Mouse (Mus musculus) heart, embryonic 14.5 days (tissue): ENCODE data around the gene Brpf1. TPM values are rescaled to one million over a fixed set of nuclear protein-coding genes. Genes with fewer than 3 reads are reported as not detected.
"Not testable (repeated sequence)": the region's sequence is repeated elsewhere in the genome, so short reads cannot be mapped to it uniquely, and the experiment has no call there.

Experiments used
- ATAC-seq: fragments of 200-750 bp; cut with Nextera tagmentation; 2 replicates; pipeline ENCODE4 v1.8.0; 2017; ENCODE audit warnings: low read depth, moderate TSS enrichment; ENCODE audit not compliant: insufficient number of reproducible peaks, insufficient read depth, low FRiP score
- H3K27ac ChIP-seq, 2 experiments: fragments of 200-500 bp in 1 of 2; fragments of 300-500 bp in 1 of 2; sonication (generic) in 1 of 2; replicated peaks in 1 of 2; 2 replicates each; pipeline ENCODE4 v1.5.1; 2012 to 2014; ENCODE audit warnings: low read depth in 2 of 2, low read length in 2 of 2, control low read depth in 1 of 2, mild to moderate bottlenecking in 1 of 2, mixed read lengths in 1 of 2; ENCODE audit not compliant: control insufficient read depth in 1 of 2, insufficient read depth in 1 of 2
- H3K27me3 ChIP-seq: fragments of 300-500 bp; sonication (generic); 2 replicates; pipeline ENCODE4 v1.6.1; 2014; ENCODE audit warnings: mild to moderate bottlenecking, low read length, control low read depth; ENCODE audit not compliant: control insufficient read depth, insufficient read depth
- H3K36me3 ChIP-seq: fragments of 300-500 bp; sonication (generic); 2 replicates; pipeline ENCODE4 v1.6.1; 2014; ENCODE audit warnings: mild to moderate bottlenecking, control low read depth, low read length, mixed read lengths; ENCODE audit not compliant: control insufficient read depth, insufficient read depth
- H3K4me1 ChIP-seq, 2 experiments: fragments of 200-500 bp in 1 of 2; fragments of 300-500 bp in 1 of 2; sonication (generic) in 1 of 2; 2 replicates each; pipeline ENCODE4 v1.6.1; 2012 to 2014; ENCODE audit warnings: low read length in 2 of 2, control low read depth in 1 of 2, mixed read lengths in 1 of 2; ENCODE audit not compliant: control insufficient read depth in 2 of 2, insufficient read depth in 2 of 2
- H3K4me2 ChIP-seq: fragments of 300-500 bp; sonication (generic); 2 replicates; pipeline ENCODE4 v1.6.1; 2014; ENCODE audit warnings: mild to moderate bottlenecking, low read length
- H3K4me3 ChIP-seq, 2 experiments: fragments of 200-500 bp in 1 of 2; fragments of 300-500 bp in 1 of 2; sonication (generic) in 1 of 2; 2 replicates each; pipeline ENCODE4 v1.5.1; 2012 to 2014; ENCODE audit warnings: low read length in 2 of 2, mild to moderate bottlenecking in 2 of 2, control low read depth in 1 of 2, low read depth in 1 of 2, moderate library complexity in 1 of 2; ENCODE audit not compliant: control insufficient read depth in 1 of 2, insufficient read depth in 1 of 2
- H3K9ac ChIP-seq: fragments of 300-500 bp; sonication (generic); 2 replicates; pipeline ENCODE4 v1.6.1; 2014; ENCODE audit warnings: mild to moderate bottlenecking, low read length
- H3K9me3 ChIP-seq: fragments of 300-500 bp; sonication (generic); 2 replicates; pipeline ENCODE4 v1.6.1; 2016; ENCODE audit warnings: low read length, control low read depth; ENCODE audit not compliant: control insufficient read depth
- WGBS: fragments of 180-500 bp; shearing (Covaris S2); extraction: QIAGEN DNeasy Blood & Tissue Kit; methylation state at CpG from one replicate; pipeline ENCODE4 v1.1.7; 2014; 5-methylcytosine and 5-hydroxymethylcytosine counted together
- polyA plus RNA-seq: library from polyadenylated mRNA; unstranded; fragments of >200 nt; fragmentation: Nextera tagmentation; extraction: Ambion mirVana; gene quantifications from 2 replicates; pipeline ENCODE4 v1.2.1, GENCODE M21; 2014

The Brpf1 gene
- polyA plus RNA-seq, 1 experiment from 2014 or later: 11.8 TPM

DNA sequence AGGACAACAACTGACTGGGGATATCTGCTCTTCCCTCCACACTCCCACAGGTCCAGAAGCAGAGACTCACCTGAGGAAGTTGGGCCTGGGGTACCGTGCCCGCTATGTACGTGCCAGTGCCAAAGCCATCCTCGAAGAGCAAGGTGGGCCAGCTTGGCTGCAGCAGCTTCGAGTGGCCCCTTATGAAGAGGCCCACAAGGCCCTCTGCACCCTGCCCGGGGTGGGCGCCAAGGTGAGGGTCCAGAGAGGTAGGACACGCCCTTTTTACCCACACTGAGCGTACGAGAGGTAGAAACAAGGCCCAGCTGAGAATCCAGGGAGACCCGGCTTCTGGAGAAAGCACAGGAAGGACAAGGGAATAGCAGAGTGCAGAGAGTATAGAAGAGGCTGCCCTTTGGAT, 24.8 kb downstream of the Brpf1 start:
- no peak for ATAC-seq
- no peaks in the 10 kb centered on the region for H3K9me3 ChIP-seq
- peaks cover 55% of the 10 kb centered on the region for H3K36me3 ChIP-seq
- WGBS: 91% methylated on average over 11 of the region's 11 CpGs
- no peaks in the 10 kb centered on the region for H3K27me3 ChIP-seq
- H3K4me2 ChIP-seq: no peak overlapping the region
- H3K27ac ChIP-seq: no peak overlapping the region
- no peak overlapping the region for H3K9ac ChIP-seq
- H3K4me3 ChIP-seq: no peak overlapping the region
- H3K4me1 ChIP-seq: peaks cover 10 to 12% of the 10 kb centered on the region in 2 experiments

DNA sequence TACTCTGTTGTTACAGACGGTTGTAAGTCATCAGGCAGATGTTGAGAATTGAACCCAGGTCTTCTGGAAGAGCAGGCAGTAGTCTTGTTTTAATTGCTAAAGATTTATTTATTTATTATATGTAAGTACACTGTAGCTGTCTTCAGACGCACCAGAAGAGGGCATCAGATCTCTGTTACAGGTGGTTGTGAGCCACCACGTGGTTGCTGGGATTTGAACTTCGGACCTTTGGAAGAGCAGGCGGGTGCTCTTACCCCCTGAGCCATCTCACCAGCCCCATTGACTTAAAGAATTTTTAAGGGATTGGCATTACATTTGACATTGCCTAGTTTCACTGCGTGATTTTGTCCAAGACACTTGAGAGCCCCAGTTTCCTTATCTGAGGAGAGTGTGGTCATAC, 25.8 kb downstream of the Brpf1 start:
- H3K4me3 ChIP-seq, H3K9me3 ChIP-seq, ATAC-seq, H3K27me3 ChIP-seq, H3K9ac ChIP-seq: not testable (repeated sequence)
- Histone ChIP-seq H3K27ac (peak overlapping the region; percentile 78 to 87), H3K4me1 (peaks cover 12 to 22% of the 10 kb centered on the region in 2 experiments), H3K4me2 (peak overlapping the region; percentile 28), H3K36me3 (peaks cover 62% of the 10 kb centered on the region)
- WGBS: 64% methylated on average over 6 of the region's 6 CpGs

DNA sequence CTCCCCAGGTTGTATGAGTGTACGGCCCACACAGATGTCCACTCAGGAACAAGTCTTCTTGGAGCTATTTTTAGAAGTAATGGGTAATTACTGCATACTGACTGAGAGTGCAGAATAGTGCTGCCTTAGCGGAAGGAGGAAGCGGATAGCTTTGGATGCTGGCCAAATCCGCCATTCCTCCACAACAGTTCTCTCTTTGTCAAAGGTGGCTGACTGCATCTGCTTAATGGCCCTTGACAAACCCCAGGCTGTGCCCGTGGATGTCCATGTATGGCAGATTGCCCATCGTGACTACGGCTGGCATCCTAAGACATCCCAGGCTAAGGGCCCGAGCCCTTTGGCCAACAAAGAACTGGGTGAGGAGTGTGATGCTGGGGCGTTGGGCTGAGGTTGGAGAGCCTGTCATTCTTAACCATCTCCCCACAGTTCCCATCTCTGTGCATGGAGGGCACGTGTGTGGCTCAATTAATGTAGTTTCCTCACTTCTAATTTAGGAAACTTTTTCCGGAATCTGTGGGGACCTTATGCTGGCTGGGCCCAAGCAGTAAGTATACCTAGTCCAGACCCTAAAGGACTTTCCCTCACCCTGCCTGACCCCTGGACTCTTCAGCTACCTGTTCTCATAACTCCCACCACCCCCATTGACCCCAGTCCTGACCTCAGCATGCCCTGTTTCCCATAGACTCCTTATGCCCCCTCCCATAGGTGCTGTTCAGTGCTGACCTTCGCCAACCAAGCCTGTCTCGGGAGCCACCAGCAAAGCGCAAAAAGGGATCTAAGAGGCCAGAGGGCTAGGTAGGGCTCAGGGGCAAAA, 26.4 kb downstream of the Brpf1 start:
- Histone ChIP-seq H3K9ac (no peak overlapping the region), H3K27ac (peak overlapping the region; percentile 78 to 87), H3K27me3 (no peaks in the 10 kb centered on the region), H3K4me3 (no peak overlapping the region), H3K4me2 (peak overlapping the region; percentile 28), H3K4me1 (peaks cover 12 to 22% of the 10 kb centered on the region in 2 experiments), H3K9me3 (no peaks in the 10 kb centered on the region), H3K36me3 (peaks cover 68% of the 10 kb centered on the region)
- WGBS: 38% methylated on average over 14 of the region's 14 CpGs
- peak; percentile 24; the same call in 1 of the 2 replicates for ATAC-seq

DNA sequence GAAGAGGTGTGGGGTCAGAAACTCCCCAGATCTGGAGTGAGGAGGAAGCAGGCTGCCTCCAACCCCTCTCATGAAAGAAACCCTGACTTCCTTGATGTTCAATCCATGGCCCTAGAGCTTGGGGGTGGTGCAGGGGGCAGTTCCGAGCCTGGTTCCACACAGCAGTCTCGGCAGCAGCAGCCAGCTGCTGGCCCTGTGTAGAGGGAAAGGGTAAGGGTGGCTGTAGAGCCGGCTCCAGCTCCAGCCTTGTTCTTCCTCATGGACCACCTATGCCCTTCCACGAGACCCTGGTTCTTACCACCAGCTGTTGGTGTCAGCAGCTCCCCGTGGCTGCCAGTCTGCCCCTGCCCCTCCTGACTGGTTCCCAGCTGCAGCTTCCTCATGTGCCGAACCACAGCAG, 27.3 kb downstream of the Brpf1 start:
- 74% methylated on average over 6 of the region's 6 CpGs for WGBS
- H3K4me1 ChIP-seq: peaks cover 12 to 22% of the 10 kb centered on the region in 2 experiments
- H3K36me3 ChIP-seq: peaks cover 75% of the 10 kb centered on the region
- H3K4me3 ChIP-seq: no peak overlapping the region
- ATAC-seq: no peak
- no peaks in the 10 kb centered on the region for H3K27me3 ChIP-seq
- no peak overlapping the region for H3K9ac ChIP-seq
- H3K9me3 ChIP-seq: no peaks in the 10 kb centered on the region
- H3K4me2 ChIP-seq: no peak overlapping the region
- H3K27ac ChIP-seq: peak overlapping the region in 1 of 2 experiments; percentile 78; a peak in 1 of 4 replicates

DNA sequence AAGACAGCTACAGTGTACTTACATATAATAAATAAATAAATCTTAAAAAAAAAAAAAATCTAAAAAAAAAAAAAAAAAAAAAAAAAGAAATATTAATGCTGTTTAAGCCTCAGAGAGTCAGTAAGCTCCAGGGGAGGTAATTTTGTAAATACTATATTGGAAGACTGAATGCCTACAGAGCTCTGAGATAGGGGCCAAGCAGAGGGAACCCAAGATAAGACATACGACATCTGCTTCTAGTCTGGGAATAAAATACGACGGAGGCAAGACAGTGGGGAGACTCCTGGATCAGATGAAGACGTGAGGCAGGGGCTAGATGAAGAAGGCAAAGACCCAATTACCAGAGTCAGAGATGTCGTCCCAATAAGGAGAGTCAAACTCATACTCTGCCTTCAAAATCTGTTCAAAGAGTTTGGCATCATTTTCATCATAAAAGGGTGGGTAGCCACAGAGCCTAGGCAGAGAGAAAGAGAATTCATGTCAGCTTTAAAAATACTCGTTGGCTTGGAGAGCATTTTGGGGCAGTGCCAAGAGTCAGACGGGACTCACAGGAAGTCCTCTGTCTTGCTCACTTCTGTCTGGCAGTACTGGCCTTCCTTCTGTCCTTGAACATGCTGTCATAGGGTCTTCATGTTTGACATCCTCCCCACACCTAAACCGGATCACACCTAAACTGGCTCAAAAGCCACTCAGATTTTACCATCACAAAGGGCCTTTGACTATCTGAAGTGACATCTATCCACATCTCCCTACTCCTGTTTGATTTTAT, 30.1 kb downstream of the Brpf1 start:
- Histone ChIP-seq H3K27ac (peak overlapping the region; percentile 52 to 53; a peak in 2 of 4 replicates), H3K9ac (no peak overlapping the region), H3K4me2 (no peak overlapping the region), H3K4me3 (no peak overlapping the region), H3K4me1 (peaks cover 17 to 29% of the 10 kb centered on the region in 2 experiments), H3K27me3 (no peaks in the 10 kb centered on the region), H3K36me3 (peaks cover 77% of the 10 kb centered on the region), H3K9me3 (no peaks in the 10 kb centered on the region)
- WGBS: 35% methylated on average over 8 of the region's 8 CpGs
- no peak for ATAC-seq

DNA sequence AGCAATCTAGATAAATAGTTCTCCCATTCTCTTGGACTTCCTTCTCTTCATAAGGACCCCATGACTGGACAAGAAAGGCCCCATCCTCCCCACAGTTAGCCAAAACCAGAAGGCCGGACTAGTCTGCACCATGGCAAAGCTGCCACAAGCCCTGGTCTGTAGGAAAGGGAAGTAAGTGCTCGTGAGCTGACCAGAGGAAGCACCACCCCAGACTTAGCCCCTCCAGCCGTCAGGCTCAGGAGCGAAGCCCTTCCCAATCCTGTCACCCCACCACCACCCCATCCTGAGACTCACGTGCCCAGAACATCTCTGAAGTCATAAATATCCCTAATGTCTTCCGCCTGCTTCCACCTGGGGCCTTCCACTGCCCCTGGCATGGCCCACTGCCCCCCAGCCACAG, 34.6 kb downstream of the Brpf1 start:
- WGBS: 82% methylated on average over 6 of the region's 6 CpGs
- Histone ChIP-seq H3K36me3 (peaks cover 42% of the 10 kb centered on the region), H3K4me2 (peak overlapping the region; percentile 40), H3K4me1 (peaks cover 25 to 41% of the 10 kb centered on the region in 2 experiments), H3K27ac (peak overlapping the region in 1 of 2 experiments; percentile 10; a peak in 1 of 4 replicates), H3K27me3 (no peaks in the 10 kb centered on the region), H3K9me3 (no peaks in the 10 kb centered on the region), H3K9ac (peak overlapping the region; percentile 31; the same call in 1 of the 2 replicates), H3K4me3 (no peak overlapping the region; a peak in 1 of 4 replicates)
- no peak for ATAC-seq

DNA sequence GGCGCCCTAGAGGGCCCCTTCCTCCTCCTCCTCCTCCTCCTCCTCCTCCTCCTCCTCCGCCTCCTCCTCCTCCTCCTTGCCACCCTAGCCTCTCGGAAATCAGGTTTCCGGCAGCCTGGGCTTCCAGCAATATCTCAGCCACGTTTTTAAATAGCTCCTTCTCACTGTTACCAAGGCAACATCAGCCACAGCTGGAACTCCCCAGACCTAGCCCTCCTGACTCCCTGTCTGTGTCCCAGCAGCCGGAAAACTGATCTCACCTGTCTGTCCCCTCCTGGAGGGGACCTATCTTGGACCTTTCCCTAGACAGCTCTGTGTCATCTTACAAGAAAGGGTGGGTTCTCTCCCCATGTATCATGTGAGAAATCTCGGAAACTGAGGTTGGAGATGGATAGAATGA, 35.4 kb downstream of the Brpf1 start:
- no peaks in the 10 kb centered on the region for H3K27me3 ChIP-seq
- no peak for ATAC-seq
- H3K36me3 ChIP-seq: peaks cover 38% of the 10 kb centered on the region
- H3K4me2 ChIP-seq: peak overlapping the region; percentile 82
- H3K27ac ChIP-seq: peak overlapping the region; percentile 12 to 83; a peak in 3 of 4 replicates
- H3K9me3 ChIP-seq: no peaks in the 10 kb centered on the region
- peak overlapping the region; percentile 95; the same call in 1 of the 2 replicates for H3K9ac ChIP-seq
- H3K4me3 ChIP-seq: peak overlapping the region; percentile 81 to 90; a peak in 3 of 4 replicates
- WGBS: 25% methylated on average over 5 of the region's 7 CpGs
- H3K4me1 ChIP-seq: peaks cover 23 to 36% of the 10 kb centered on the region in 2 experiments
